Mouse (Mus musculus) monocyte, adult 2 months (primary cell): Measurements from ENCODE around the gene C1galt1c1.

ENCODE experiments used
- DNase-seq, 2 experiments: peaks; one replicate each; pipeline ENCODE4 v3.0.0; 2022; ENCODE audit warnings: low spot score in 2 of 2, low read depth in 1 of 2

The C1galt1c1 gene

GRCm38 (mm10) chrX:38634801-38635637 is at the start of gene C1galt1c1:
Gene C1galt1c1 (minus strand): TSS chrX:38635087.
- DNase-seq = peak; percentile 56 to 79

GRCm38 (mm10) chrX:38681972-38682371 is 47.1 kb upstream of the C1galt1c1 start:
- DNase-seq = no peak

GRCm38 (mm10) chrX:38669111-38669903 is 34.4 kb upstream of the C1galt1c1 start:
- no peak for DNase-seq

DNA sequence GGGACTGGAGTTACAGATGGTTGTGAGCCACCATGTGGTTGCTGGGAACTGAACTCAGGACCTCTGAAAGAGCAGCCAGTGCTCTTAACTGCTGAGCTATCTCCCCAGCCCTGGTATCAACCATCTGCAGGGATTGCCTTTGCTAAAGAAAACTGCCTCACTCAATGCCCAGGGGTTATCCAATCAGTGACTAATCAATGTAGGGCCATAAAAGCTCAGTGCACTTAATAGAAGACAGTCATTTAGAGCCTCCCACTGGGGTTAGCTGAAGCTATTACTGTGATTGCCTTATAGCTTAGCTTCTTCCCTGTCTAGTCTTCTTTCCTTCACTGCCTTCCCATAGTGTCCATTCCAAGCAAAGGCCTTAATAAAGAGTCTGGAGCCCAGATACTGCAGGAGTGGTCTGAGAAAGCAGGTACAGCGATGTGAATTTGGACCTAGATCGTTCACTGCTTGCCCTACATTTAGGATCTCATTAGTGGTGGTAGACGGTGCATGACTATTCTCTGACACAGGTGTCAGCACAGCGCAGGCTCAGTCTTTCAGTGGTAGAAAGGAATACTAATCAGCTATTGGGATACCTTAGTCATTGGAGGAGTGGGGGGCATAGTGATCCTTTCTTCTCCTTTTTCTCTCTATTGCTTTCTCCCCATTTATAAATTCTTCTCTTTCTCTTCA is 21.5 kb upstream of the C1galt1c1 start:
- no peak for DNase-seq

DNA sequence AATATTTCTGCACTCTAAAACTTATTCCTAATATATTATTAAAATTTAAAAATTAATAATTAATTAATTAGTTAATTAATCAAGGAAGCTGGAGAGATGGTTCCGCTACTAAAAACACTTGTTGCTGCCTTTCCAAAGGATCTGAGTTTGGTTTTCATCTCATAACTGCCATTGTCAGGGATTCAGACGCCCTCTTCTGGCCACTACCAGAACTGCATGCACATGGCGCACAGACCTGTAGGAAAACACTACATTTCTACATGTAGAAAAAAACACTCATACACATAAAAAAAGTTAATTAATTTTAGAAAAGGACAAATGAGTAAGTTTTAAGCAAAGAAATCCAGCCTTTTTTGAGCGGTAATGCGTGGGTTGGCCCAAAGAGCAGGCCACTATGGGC is 19.8 kb upstream of the C1galt1c1 start:
- DNase-seq = no peak

GRCm38 (mm10) chrX:38653181-38653580 is 18.3 kb upstream of the C1galt1c1 start:
- no peak for DNase-seq

- DNase-seq = no peak
Measured at GRCm38 (mm10) chrX:38651167-38651566, 16.3 kb upstream of the C1galt1c1 start.

DNA sequence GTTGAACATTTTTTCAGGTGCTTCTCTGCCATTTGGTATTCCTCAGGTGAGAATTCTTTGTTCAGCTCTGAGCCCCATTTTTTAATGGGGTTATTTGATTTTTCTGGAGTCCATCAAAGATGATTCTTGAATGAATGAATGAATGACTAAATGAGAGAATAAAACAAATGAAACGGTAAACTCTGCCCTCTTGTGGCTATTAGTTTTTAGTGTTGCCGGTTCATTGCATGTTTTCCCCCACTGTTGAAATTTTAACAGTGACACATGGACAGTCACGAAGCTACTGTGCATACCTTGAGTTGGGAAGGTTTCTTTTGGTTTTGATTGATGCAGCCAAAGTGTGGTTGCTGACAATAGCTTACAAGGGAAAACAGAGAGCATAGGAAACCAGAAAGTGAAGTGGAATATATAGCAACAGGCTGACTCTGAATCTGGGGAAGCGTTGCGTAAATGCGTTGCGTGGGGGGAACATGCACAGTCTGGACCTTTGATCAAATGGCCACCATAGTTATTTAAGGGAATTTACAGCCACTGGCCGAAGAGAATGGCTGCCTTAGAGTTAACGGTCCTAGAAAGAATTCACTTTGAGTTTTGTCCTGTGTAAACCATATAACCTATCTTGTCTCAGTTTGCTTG is 15.6 kb upstream of the C1galt1c1 start:
- DNase-seq = no peak

- peak; percentile 13 to 20 for DNase-seq
Measured at GRCm38 (mm10) chrX:38642183-38642582, 7.3 kb upstream of the C1galt1c1 start.

GRCm38 (mm10) chrX:38641435-38641834 is 6.5 kb upstream of the C1galt1c1 start:
- DNase-seq = no peak

GRCm38 (mm10) chrX:38635638-38635931 is 698 bp upstream of the C1galt1c1 start:
- DNase-seq = no peak

- peak in 1 of 2 experiments; percentile 4 for DNase-seq
Measured at GRCm38 (mm10) chrX:38600995-38601369, 33.9 kb downstream of the C1galt1c1 start.

- peak; percentile 44 to 52 for DNase-seq
Measured at GRCm38 (mm10) chrX:38600177-38600994, 34.5 kb downstream of the C1galt1c1 start, which contains the start of gene Mcts1. Gene Mcts1 (plus strand): TSS chrX:38600578.

DNA sequence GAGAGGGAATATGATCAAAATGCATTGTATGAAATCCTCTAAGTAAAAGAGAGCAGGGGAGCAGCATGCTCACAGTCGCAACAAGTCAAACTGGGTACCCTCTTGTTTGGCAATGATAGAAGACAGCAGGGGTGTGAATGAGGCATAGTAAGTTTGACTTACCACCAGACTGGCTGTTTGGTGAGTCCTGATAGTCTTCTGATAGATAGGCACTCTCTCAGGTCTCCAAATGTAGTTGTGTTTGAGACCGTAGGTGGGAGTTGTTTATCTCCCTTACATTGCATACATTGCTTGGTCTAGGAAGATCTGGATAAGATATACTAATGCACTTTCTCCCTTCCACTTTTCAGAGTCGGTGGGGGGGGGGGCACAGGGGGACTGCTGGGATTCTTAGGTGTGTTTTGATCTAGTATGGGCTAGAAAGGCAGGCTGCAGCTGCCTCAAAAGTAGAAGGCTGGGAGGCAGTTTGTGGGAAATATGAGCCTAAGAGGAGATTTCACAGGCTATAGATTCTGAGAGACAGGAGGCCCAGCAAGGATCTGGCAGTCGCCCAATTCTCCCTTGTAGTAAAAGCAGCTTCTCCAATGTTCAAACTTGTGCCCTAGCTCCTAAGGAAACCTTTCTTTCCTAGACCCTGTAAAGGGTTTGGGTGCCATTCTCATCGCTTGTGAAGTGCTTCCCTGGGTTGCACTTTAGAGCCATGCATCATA is 41.6 kb downstream of the C1galt1c1 start:
- no peak for DNase-seq

GRCm38 (mm10) chrX:38591749-38592148 is 43.1 kb downstream of the C1galt1c1 start:
- no peak for DNase-seq

DNA sequence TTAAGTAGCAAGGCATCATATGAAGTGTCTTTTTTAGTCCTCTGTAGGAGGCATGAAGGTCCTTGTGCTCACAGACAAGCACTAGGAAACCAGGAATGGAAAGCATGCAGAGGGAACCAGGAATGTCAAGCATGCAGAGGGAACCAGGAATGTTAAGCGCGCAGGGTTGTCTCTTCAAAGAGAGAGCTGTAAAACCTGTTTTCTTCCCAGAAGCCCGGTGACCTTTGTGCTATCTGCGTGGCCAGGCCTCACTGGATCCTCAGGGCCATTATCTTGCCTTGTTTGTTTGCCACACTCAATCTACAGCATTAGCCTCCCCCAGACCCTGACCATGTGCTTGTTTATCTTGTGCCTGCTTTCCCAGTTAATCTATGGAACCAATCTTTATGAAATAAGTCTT is 45.1 kb downstream of the C1galt1c1 start:
- DNase-seq = no peak

DNA sequence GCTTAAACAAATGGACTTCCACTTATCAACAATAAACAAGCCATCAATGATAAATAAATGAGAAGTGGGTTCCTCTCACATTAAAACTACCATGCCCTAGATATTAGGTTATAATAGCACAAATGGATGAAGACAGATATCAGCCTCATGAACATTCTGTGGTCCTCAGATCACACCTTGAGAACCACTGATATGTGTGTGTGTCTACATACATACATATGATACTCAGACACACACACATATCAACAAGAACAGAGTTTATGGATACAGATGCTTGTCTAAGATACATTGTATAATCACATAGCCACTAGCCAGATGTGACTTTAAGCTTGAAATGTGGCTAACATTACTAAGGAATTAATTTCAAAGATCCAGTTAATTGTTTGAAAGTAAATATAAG is 51.6 kb downstream of the C1galt1c1 start:
- no peak for DNase-seq

DNA sequence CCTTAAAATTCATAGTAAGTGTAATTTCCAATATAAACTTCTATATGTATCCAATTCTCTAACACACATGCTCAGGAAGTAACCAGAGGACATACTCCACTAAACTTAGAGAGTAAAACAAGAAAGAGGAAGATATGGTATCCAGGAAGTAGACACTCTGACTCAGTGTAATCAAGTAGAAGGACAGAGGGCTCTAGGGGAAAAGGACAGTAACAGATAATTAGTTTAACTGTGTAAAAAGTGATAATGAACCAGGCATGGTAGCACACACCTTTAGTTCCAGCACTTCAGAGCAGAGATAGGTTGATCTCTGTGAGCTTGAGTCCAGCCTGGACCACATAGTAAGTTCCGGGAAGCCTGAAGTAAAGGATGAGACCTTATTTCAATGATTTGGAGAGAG is 53.7 kb downstream of the C1galt1c1 start:
- no peak for DNase-seq
